Mouse (Mus musculus) cerebellum, adult (tissue): ENCODE measurements at regions not wholly inside any gene's neighbourhood (a gene's known extent, or its start where the extent isn't known, plus 50 kb on each side); places are given as distances from the start of the nearest gene placed in this dataset.

ENCODE experiments used
- ATAC-seq: cut with Nextera tagmentation; 2 replicates; pipeline ENCODE4 v1.9.2; 2017; ENCODE audit warnings: mild to moderate bottlenecking, moderate library complexity, mixed read lengths; ENCODE audit not compliant: insufficient number of reproducible peaks, low FRiP score, low TSS enrichment

DNA sequence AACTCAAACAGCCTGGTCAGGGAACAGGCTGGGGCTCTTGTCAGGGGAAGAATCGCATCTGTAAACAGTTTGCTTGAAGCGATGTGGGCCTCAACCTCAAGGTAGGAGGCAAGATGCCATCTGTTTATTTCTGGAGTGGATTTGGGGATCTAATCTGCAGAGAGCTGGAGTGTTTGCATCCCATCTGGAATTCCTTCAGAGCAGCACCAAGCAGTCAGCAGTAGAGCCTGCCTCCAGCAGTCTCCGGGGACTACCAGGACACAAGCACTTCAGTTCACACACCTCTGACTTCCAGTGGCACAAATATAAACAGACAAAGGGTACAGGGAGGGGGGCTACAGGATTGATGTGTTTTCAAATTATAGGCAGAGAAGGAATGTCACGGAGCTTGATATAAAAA lies 262.8 kb upstream of the Fermt1 start:
- ATAC-seq = no peak

DNA sequence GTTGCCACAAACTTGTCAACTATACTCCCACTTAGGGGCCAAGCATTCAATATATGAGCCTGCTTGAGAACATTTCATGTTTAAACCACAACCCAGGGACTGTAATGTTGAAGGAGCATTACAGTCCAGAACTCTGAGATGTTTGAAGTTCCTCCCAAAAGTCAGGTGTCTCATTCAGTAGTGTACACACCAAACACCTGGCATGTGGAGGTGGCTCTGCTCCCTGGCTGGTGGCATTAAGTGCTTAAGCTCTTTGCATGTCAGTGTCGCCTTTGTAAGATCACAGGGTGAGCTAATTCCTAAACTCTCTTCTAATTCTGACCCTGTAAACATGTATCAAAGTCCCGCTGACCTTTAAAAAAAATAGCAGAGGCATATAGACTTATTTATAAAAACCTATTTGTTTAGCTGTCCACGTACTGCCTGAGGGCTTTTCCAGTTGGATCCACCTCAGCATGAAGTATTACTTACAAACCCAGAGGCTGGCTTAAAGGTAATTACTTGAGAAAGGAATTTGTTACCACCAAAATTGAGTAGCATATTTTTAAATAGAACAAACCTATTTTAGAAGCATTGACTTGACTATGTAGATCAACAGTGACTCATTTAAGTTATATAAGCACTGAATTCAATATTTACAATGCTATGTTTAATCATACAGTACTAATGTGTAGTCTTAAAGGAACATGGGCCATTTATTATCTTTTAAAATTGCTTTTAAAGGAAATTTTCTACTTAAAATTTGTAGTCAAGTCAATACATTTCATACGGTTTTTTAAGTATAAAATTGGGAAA lies 276.3 kb upstream of the Fermt1 start:
- ATAC-seq = no peak

GRCm38 (mm10) chr2:133235175-133235920 lies 289.6 kb upstream of the Fermt1 start:
- no peak for ATAC-seq

GRCm38 (mm10) chr2:133252131-133252530 lies 299.8 kb upstream of the Bmp2 start:
- no peak for ATAC-seq

- no peak for ATAC-seq
These were observed 277.5 kb upstream of the Bmp2 start for GRCm38 (mm10) chr2:133274424-133274823.

DNA sequence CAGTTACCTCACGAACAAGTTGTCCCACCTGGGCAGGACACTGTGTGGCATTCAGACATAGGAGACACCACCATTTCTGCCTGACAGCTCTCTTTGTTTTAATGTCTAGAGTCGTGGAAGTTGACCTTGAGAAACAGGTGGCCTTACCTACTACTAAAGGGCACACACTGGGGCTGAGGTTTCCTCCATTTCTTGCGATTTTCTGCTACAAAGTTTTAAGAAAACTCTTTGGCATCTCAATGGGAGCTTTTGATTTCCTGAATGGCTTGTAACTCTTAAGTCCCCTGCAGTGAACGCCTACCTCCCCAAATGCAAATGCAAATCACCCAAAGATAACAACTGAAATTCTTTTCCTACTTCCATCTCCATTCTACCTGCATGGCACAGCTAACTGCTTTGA lies 273.4 kb upstream of the Bmp2 start:
- ATAC-seq = no peak

DNA sequence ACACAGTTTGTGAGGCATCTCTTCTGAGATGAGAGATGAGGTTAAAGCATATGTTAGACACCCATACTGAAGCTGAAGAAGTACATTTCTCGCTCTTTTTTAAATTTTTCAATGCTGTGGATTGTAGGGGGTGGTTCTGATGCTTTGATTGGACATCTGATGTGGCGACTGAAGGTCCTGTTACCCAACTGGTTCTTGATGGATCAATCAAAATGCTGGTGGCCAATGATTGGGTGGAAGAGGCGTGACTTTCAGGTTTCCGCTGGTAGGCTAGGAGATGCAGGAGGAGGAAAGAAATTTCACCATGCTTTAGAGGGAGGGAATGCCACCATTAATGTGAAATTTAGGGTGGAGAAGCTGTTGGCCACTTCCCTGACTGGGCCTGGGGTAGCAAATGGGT lies 272.7 kb upstream of the Bmp2 start:
- no peak for ATAC-seq

GRCm38 (mm10) chr2:133282692-133283091 lies 269.3 kb upstream of the Bmp2 start:
- ATAC-seq = no peak

DNA sequence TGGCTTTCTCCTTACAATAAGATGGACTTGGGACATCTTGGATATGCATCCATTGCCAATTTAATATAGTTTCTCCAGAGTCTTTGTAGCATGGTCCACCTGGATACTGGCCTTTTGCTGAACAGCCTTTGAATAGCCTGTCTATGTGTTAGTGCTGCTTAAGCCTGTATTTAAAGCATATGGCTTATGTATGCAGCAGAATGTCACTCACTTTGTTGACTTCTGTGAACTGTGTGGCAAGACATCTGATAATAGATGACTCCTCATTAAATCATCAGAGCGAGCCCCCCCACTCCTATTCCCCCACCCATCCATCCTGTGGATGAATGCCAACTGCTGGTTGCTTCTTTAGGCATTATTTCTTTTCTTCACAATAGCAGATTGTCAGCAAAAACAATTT lies 268.2 kb upstream of the Bmp2 start:
- ATAC-seq = no peak

GRCm38 (mm10) chr2:133294136-133294535 lies 257.8 kb upstream of the Bmp2 start:
- no peak for ATAC-seq

- ATAC-seq = no peak
These were observed 246.0 kb upstream of the Bmp2 start for GRCm38 (mm10) chr2:133305936-133306335.

- no peak for ATAC-seq
These were observed 241.0 kb upstream of the Bmp2 start for GRCm38 (mm10) chr2:133311001-133311400.

DNA sequence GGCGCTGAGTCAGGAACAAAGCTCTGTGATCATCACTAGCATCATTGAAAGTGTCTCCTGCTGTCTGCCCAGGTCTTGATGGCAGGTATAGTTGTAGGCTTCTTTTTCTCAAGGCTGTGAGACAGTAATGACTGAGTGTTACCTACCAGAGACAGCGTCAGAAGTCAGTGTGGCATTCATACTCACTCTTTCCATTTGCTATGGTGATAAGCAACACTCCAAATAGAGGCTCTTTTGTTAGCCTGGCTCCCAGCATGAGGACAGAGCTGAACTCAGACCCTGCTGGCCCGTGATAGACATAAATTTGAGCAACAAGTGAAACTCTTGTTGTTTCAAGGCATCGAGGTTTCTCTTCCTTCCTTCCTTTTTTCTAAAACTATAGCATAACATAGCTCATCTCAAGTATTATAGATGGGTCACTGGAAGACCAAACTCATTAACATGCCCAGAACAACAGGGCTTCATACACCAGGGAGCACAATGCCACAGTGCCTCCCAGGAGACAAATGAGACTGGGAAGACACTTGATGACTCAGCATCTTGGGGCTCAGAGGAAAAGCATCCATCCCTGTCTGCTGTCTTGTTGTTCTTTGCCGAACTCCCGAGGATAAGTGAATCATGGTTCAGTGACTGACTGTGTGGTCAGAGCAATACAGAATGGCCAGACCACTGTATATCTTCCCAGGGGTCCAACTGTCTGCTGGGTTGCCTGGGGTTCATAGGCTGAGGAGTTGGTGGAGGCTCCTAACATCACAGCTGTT lies 225.5 kb upstream of the Bmp2 start:
- ATAC-seq = no peak

GRCm38 (mm10) chr2:133327653-133328052 lies 224.3 kb upstream of the Bmp2 start:
- ATAC-seq = no peak

GRCm38 (mm10) chr2:133336177-133336901 lies 215.6 kb upstream of the Bmp2 start:
- no peak for ATAC-seq

DNA sequence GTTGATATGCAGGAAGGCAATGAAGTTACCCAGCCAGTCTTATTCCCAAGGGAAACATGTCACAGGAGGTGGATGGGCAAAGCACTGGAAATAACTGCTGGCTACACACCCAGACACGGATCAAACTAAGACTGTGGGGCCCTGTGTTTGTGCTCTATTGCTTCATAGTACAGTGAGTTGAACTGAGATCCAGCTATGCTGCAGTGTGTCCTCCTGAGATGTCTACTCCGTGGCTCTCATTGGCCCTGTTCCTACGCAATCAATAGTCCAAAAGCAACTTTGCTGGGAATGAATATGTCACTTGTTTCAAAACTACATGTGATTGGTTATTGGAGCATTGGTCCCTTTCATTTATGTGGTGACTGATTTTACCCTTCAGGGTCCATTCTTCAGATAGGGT lies 213.8 kb upstream of the Bmp2 start:
- no peak for ATAC-seq

- ATAC-seq = no peak
These were observed 210.6 kb upstream of the Bmp2 start for GRCm38 (mm10) chr2:133341352-133341751.

DNA sequence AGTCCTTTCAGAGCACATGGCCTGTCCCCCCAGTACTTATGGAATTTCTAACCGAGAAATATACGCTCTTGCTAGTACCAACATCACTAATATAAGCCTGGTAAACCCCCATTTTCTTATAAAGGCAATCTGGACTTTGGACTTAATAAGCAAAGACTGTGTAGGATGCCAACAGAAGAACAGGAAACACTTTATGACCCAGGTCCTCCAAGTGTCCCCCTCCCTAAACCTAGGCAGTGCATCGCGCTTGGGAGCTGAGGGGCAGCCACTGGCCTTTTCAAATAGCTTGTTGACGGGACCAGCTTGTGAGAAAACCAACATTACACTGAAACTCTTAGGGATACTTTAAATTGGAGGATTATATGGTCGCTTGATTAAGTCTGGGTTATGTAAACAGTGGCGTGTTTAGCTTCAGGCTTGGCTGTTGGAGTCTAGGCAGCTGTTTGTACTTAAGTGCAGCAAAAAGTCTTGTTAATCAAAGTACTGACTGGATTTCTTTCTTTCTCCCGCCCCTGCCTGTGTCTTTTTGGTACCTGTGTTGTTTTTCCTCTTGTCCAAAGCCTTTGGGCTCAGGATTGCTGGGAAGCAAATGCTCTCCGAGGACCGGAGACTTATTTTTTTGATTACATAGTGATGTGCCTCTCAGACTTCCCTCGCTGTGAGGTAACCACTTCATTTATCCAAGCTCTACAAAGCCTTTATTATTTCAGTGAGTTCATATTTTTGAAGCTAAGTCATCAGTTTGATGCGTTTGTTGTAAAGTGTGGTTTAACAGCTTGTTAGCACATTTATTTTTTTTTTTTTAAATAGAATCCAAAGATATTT lies 205.8 kb upstream of the Bmp2 start:
- ATAC-seq = no peak

DNA sequence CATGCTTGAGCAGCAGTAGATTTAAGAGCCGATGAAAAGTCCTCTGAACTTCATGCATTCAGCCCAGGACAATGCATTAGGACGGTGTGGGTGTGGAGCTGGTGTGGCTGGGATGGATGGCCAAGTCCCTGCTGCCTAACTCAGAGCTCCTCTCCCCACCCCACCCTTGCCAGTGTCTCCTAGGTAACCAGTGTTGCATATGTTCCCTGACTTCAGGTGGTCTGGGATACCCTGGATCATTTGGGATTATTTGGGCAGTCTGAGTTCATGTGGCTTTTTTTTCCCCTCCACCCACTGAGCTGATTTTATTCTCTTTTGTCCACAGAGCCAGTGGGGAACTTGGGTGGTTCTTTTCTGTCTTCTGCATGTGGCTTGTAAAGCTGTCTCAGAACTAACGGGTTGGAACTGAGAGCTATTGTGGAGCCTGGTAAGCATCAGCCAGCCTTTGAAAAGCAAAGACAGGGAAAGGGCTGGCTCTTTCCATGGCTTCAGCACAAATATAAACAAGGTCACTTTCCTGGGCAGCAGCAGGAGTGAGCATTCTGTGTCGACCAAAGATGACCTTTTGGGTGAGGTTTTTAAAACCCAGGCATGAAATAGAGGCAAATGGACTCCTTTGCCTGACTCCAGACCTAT lies 205.1 kb upstream of the Bmp2 start:
- ATAC-seq = no peak
